Mouse (Mus musculus) kidney, embryonic 14.5 days (tissue): ENCODE data around the gene Mbtd1. TPM values are rescaled to one million over a fixed set of nuclear protein-coding genes. Genes with fewer than 3 reads are reported as not detected.

ENCODE experiments used
- ATAC-seq: fragments of 200-750 bp; cut with Nextera tagmentation; 2 replicates; pipeline ENCODE4 v1.8.0; 2017; ENCODE audit warnings: moderate number of reproducible peaks, mild to moderate bottlenecking, moderate TSS enrichment, moderate library complexity; ENCODE audit not compliant: low FRiP score, low TSS enrichment
- H3K27ac ChIP-seq: fragments of 300-500 bp; sonication (generic); 2 replicates; pipeline ENCODE4 v1.5.1; 2014; ENCODE audit warnings: low read depth, mild to moderate bottlenecking, low read length, moderate library complexity, mixed read lengths
- H3K27me3 ChIP-seq: fragments of 300-500 bp; sonication (generic); 2 replicates; pipeline ENCODE4 v1.6.1; 2014; ENCODE audit warnings: mild to moderate bottlenecking, low read length; ENCODE audit not compliant: control insufficient read depth, insufficient read depth
- H3K36me3 ChIP-seq: fragments of 300-500 bp; sonication (generic); 2 replicates; pipeline ENCODE4 v1.6.1; 2014; ENCODE audit warnings: low read length, mixed read lengths; ENCODE audit not compliant: control insufficient read depth, insufficient read depth
- H3K4me1 ChIP-seq: fragments of 300-500 bp; sonication (generic); 2 replicates; pipeline ENCODE4 v1.6.1; 2014; ENCODE audit warnings: low read length, mixed read lengths; ENCODE audit not compliant: control insufficient read depth, insufficient read depth
- H3K4me2 ChIP-seq: fragments of 300-500 bp; sonication (generic); replicated peaks from 2 replicates; pipeline ENCODE4 v1.6.1; 2014; ENCODE audit warnings: low read depth, mild to moderate bottlenecking, low read length
- H3K4me3 ChIP-seq: fragments of 300-500 bp; sonication (generic); 2 replicates; pipeline ENCODE4 v1.5.1; 2014; ENCODE audit warnings: mild to moderate bottlenecking, low read length
- H3K9ac ChIP-seq: fragments of 300-500 bp; sonication (generic); 2 replicates; pipeline ENCODE4 v1.6.1; 2014; ENCODE audit warnings: low read depth, mild to moderate bottlenecking, low read length, moderate library complexity
- H3K9me3 ChIP-seq: fragments of 300-500 bp; sonication (generic); 2 replicates; pipeline ENCODE4 v1.6.1; 2016; ENCODE audit warnings: low read length; ENCODE audit not compliant: control insufficient read depth
- WGBS: fragments of 180-500 bp; shearing (Covaris S2); extraction: QIAGEN DNeasy Blood & Tissue Kit; methylation state at CpG from one replicate; pipeline ENCODE4 v1.1.7; 2014; 5-methylcytosine and 5-hydroxymethylcytosine counted together
- polyA plus RNA-seq: library from polyadenylated mRNA; unstranded; fragments of >200 nt; fragmentation: Nextera tagmentation; extraction: Ambion mirVana; gene quantifications from 2 replicates; pipeline ENCODE4 v1.2.1, GENCODE M21; 2014

The Mbtd1 gene
- 28.5 and 33.4 TPM in 2 replicates for polyA plus RNA-seq

- no peaks in the 10 kb centered on the region for H3K9me3 ChIP-seq
- peak within 1 kb of the TSS; percentile 94 for H3K9ac ChIP-seq
- peaks cover 10% of the 10 kb centered on the region; the same call in 1 of the 2 replicates for H3K36me3 ChIP-seq
- H3K27me3 ChIP-seq = no peaks in the 10 kb centered on the region
- ATAC-seq = peak; percentile 97
- peak within 1 kb of the TSS; percentile 87 for H3K27ac ChIP-seq
- WGBS = under 1% methylated on average over 63 of the region's 83 CpGs
- H3K4me2 ChIP-seq = peak within 1 kb of the TSS; percentile 60
- peak within 1 kb of the TSS; percentile 99 for H3K4me3 ChIP-seq
- H3K4me1 ChIP-seq = peaks cover 17% of the 10 kb centered on the region
Observed at GRCm38 (mm10) chr11:93885572-93886410, at the start of gene Mbtd1, which contains the start of gene Utp18. Mbtd1 (plus strand) TSS chr11:93885852. Utp18 (minus strand) TSS chr11:93885766.

- ATAC-seq = no peak
- Histone ChIP-seq H3K4me1 (no peaks in the 10 kb centered on the region), H3K9me3 (no peaks in the 10 kb centered on the region), H3K27me3 (no peaks in the 10 kb centered on the region), H3K36me3 (no peaks in the 10 kb centered on the region), H3K27ac (no peak overlapping the region), H3K9ac (no peak overlapping the region), H3K4me3 (no peak overlapping the region), H3K4me2 (no peak overlapping the region)
- WGBS = 18% methylated on average over 2 of the region's 2 CpGs
Observed at GRCm38 (mm10) chr11:93847342-93847741, 38.3 kb upstream of the Mbtd1 start.

GRCm38 (mm10) chr11:93852546-93852945, 33.1 kb upstream of the Mbtd1 start:
- H3K9ac ChIP-seq = no peak overlapping the region
- H3K27me3 ChIP-seq = no peaks in the 10 kb centered on the region
- no peaks in the 10 kb centered on the region for H3K36me3 ChIP-seq
- H3K4me1 ChIP-seq = no peaks in the 10 kb centered on the region
- ATAC-seq = no peak
- H3K4me2 ChIP-seq = no peak overlapping the region
- H3K9me3 ChIP-seq = no peaks in the 10 kb centered on the region
- WGBS = 78% methylated on average over 3 of the region's 3 CpGs
- H3K27ac ChIP-seq = no peak overlapping the region
- H3K4me3 ChIP-seq = no peak overlapping the region

- H3K4me1 ChIP-seq = no peaks in the 10 kb centered on the region
- no peak overlapping the region for H3K27ac ChIP-seq
- H3K4me3 ChIP-seq = no peak overlapping the region
- H3K9me3 ChIP-seq = no peaks in the 10 kb centered on the region
- H3K36me3 ChIP-seq = peaks cover 14% of the 10 kb centered on the region
- peak; percentile 20; the same call in 1 of the 2 replicates for ATAC-seq
- H3K9ac ChIP-seq = no peak overlapping the region
- no peak overlapping the region for H3K4me2 ChIP-seq
- WGBS = 6% methylated on average over 6 of the region's 6 CpGs
- H3K27me3 ChIP-seq = no peaks in the 10 kb centered on the region
Observed at GRCm38 (mm10) chr11:93856284-93856955, 29.2 kb upstream of the Mbtd1 start.

- H3K9ac ChIP-seq = no peak overlapping the region
- H3K4me2 ChIP-seq = no peak overlapping the region
Observed at GRCm38 (mm10) chr11:93860540-93861172, 25.0 kb upstream of the Mbtd1 start.

GRCm38 (mm10) chr11:93861193-93861592, 24.5 kb upstream of the Mbtd1 start:
- H3K27ac ChIP-seq = no peak overlapping the region
- no peak overlapping the region for H3K4me2 ChIP-seq
- H3K27me3 ChIP-seq = no peaks in the 10 kb centered on the region
- H3K9me3 ChIP-seq = no peaks in the 10 kb centered on the region
- peaks cover 28% of the 10 kb centered on the region for H3K36me3 ChIP-seq
- ATAC-seq = no peak
- 89% methylated on average over 2 of the region's 2 CpGs for WGBS
- H3K4me3 ChIP-seq = no peak overlapping the region
- H3K9ac ChIP-seq = no peak overlapping the region
- H3K4me1 ChIP-seq = no peaks in the 10 kb centered on the region

More at GRCm38 (mm10) chr11:93860540-93861172, 25.0 kb upstream of the Mbtd1 start:
- Histone ChIP-seq H3K9me3 (no peaks in the 10 kb centered on the region), H3K27ac (no peak overlapping the region), H3K36me3 (peaks cover 23% of the 10 kb centered on the region), H3K27me3 (no peaks in the 10 kb centered on the region), H3K4me1 (no peaks in the 10 kb centered on the region), H3K4me3 (no peak overlapping the region)
- 92% methylated on average over 1 of the region's 1 CpGs for WGBS
- no peak for ATAC-seq

- Histone ChIP-seq H3K36me3 (peaks cover 36% of the 10 kb centered on the region), H3K9me3 (no peaks in the 10 kb centered on the region), H3K4me2 (no peak overlapping the region), H3K27me3 (no peaks in the 10 kb centered on the region), H3K27ac (no peak overlapping the region), H3K9ac (no peak overlapping the region), H3K4me3 (no peak overlapping the region), H3K4me1 (no peaks in the 10 kb centered on the region)
- WGBS = 96% methylated on average over 4 of the region's 4 CpGs
- ATAC-seq = no peak
Observed at GRCm38 (mm10) chr11:93862045-93862623, 23.5 kb upstream of the Mbtd1 start.

GRCm38 (mm10) chr11:93862638-93863037, 23.0 kb upstream of the Mbtd1 start:
- WGBS = 89% methylated on average over 1 of the region's 1 CpGs
- Histone ChIP-seq H3K27me3 (no peaks in the 10 kb centered on the region), H3K4me2 (no peak overlapping the region), H3K4me1 (no peaks in the 10 kb centered on the region), H3K27ac (no peak overlapping the region), H3K9ac (no peak overlapping the region), H3K4me3 (no peak overlapping the region), H3K36me3 (peaks cover 40% of the 10 kb centered on the region), H3K9me3 (no peaks in the 10 kb centered on the region)
- ATAC-seq = no peak
